Mouse (Mus musculus) embryonic facial prominence, embryonic 14.5 days (tissue): ENCODE results near the gene Greb1. TPM values are rescaled to one million over a fixed set of nuclear protein-coding genes. Genes with fewer than 3 reads are reported as not detected.

Experiments used
- ATAC-seq: fragments of 200-750 bp; cut with Nextera tagmentation; 2 replicates; pipeline ENCODE4 v1.8.0; 2017; ENCODE audit warnings: low read depth, moderate number of reproducible peaks, moderate TSS enrichment
- DNase-seq: peaks from one replicate; pipeline ENCODE4 v3.0.0-alpha.2; 2015; ENCODE audit warnings: low spot score
- H3K27ac ChIP-seq: fragments of 300-500 bp; sonication (generic); replicated peaks from 2 replicates; pipeline ENCODE4 v1.5.1; 2014; ENCODE audit warnings: low read depth, mild to moderate bottlenecking, low read length, moderate library complexity
- H3K27me3 ChIP-seq: fragments of 300-500 bp; sonication (generic); replicated peaks from 2 replicates; pipeline ENCODE4 v1.6.1; 2014; ENCODE audit warnings: low read length; ENCODE audit not compliant: control insufficient read depth, insufficient read depth
- H3K36me3 ChIP-seq: fragments of 300-500 bp; sonication (generic); 2 replicates; pipeline ENCODE4 v1.6.1; 2014; ENCODE audit warnings: low read length, mixed read lengths; ENCODE audit not compliant: control insufficient read depth, insufficient read depth
- H3K4me1 ChIP-seq: fragments of 300-500 bp; sonication (generic); 2 replicates; pipeline ENCODE4 v1.6.1; 2014; ENCODE audit warnings: antibody characterized with exemption, low read length; ENCODE audit not compliant: control insufficient read depth, insufficient read depth
- H3K4me2 ChIP-seq: fragments of 300-500 bp; sonication (generic); 2 replicates; pipeline ENCODE4 v1.6.1; 2014; ENCODE audit warnings: low read depth, mild to moderate bottlenecking, low read length, moderate library complexity, mixed read lengths
- H3K4me3 ChIP-seq: fragments of 300-500 bp; sonication (generic); 2 replicates; pipeline ENCODE4 v1.5.1; 2014; ENCODE audit warnings: low read depth, mild to moderate bottlenecking, low read length
- H3K9ac ChIP-seq: fragments of 300-500 bp; sonication (generic); 2 replicates; pipeline ENCODE4 v1.6.1; 2014; ENCODE audit warnings: low read depth, mild to moderate bottlenecking, low read length, moderate library complexity, mixed read lengths
- H3K9me3 ChIP-seq: fragments of 300-500 bp; sonication (generic); 2 replicates; pipeline ENCODE4 v1.6.1; 2016; ENCODE audit warnings: low read length; ENCODE audit not compliant: control insufficient read depth
- WGBS: fragments of 180-500 bp; shearing (Covaris S2); extraction: QIAGEN DNeasy Blood & Tissue Kit; methylation state at CpG from one replicate; pipeline ENCODE4 v1.1.7; 2014; 5-methylcytosine and 5-hydroxymethylcytosine counted together
- polyA plus RNA-seq: library from polyadenylated mRNA; unstranded; fragments of >200 nt; fragmentation: Nextera tagmentation; extraction: Ambion mirVana; gene quantifications from 2 replicates; pipeline ENCODE4 v1.2.1, GENCODE M21; 2014

Greb1 gene
- polyA plus RNA-seq, 1 experiment from 2014 or later = 1.3 TPM

DNA sequence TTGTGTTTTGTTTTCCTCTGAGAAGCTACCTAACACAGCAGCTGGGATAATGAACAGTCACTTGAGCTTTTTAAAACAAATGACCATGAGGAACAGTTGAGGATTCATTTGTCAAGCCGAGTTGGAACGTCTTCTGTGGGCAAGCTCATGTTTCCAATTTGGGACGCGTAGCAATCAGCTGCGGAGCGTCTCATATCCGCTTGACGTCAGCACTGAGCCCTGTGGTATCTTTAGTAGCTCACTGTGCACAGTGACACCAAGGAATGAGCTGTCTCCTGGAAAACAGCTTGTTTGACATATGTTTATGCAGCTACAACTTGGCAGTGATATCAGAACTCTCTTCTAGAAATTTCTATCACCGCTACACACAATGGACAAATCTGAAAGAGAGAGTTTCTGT lies 35.5 kb upstream of the Greb1 start:
- Histone ChIP-seq H3K9me3 (peaks cover 9% of the 10 kb centered on the region; the same call in 1 of the 2 replicates), H3K36me3 (no peaks in the 10 kb centered on the region), H3K4me3 (no peak overlapping the region), H3K27me3 (no peaks in the 10 kb centered on the region), H3K4me1 (peaks cover 8% of the 10 kb centered on the region; the same call in 1 of the 2 replicates), H3K27ac (no peak overlapping the region; the same call in 1 of the 2 replicates), H3K9ac (no peak overlapping the region), H3K4me2 (peak overlapping the region; percentile 32)
- ATAC-seq (peak; percentile 75; the same call in 1 of the 2 replicates), DNase-seq (peak; percentile 90)
- 22% methylated on average over 9 of the region's 9 CpGs for WGBS

DNA sequence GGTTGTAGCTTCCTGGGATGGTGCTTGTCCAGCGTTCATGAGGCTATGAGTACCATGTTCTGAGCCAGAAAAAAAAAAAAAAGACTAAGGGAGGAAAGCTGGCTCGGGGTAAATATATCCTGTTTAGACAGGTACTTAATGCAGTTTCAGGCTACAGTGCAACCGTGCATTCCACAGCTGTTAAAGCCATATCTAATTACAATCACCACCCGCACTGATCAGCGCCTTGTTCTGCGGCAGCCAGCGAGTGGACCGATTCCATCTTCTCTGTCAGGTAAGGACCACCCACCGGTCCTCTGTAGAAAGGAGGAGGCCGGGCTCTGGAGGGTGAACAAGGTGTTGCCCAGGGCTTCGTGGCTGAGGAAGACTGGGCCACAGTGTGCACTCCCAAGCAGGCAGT lies 34.0 kb upstream of the Greb1 start:
- peak; percentile 64 for DNase-seq
- Histone ChIP-seq H3K4me1 (peaks cover 8% of the 10 kb centered on the region; the same call in 1 of the 2 replicates), H3K9me3 (peaks cover 9% of the 10 kb centered on the region; the same call in 1 of the 2 replicates), H3K27ac (no peak overlapping the region), H3K27me3 (no peaks in the 10 kb centered on the region), H3K36me3 (no peaks in the 10 kb centered on the region), H3K4me3 (no peak overlapping the region), H3K9ac (no peak overlapping the region), H3K4me2 (no peak overlapping the region)
- WGBS = 35% methylated on average over 11 of the region's 11 CpGs
- ATAC-seq = peak; percentile 75; the same call in 1 of the 2 replicates

DNA sequence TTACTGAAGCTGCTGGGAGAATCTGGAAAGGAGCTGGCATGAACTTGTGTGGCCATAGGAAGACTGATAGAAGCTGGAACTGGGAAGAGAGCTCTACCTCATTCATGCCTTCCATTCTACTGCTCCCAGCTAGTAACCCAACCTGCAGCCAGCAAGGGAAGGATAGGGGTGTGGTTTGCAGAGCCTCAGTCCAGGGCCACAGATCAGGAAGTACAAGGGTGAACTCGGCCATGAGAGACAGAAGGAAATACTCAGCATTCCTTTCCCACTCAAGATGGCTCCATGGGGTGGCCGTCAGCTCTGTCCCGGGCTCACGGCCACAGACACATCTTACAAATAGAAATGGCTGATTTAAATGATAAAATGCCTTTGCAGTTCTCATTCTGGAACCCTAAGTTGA lies 30.4 kb upstream of the Greb1 start:
- H3K9me3 ChIP-seq = no peaks in the 10 kb centered on the region
- peaks cover 32% of the 10 kb centered on the region for H3K36me3 ChIP-seq
- no peak overlapping the region for H3K9ac ChIP-seq
- no peak overlapping the region for H3K4me2 ChIP-seq
- ATAC-seq = no peak
- 65% methylated on average over 4 of the region's 4 CpGs for WGBS
- H3K27ac ChIP-seq = no peak overlapping the region
- H3K4me3 ChIP-seq = no peak overlapping the region
- no peaks in the 10 kb centered on the region for H3K27me3 ChIP-seq
- H3K4me1 ChIP-seq = peaks cover 3% of the 10 kb centered on the region; the same call in 1 of the 2 replicates
- no peak for DNase-seq

DNA sequence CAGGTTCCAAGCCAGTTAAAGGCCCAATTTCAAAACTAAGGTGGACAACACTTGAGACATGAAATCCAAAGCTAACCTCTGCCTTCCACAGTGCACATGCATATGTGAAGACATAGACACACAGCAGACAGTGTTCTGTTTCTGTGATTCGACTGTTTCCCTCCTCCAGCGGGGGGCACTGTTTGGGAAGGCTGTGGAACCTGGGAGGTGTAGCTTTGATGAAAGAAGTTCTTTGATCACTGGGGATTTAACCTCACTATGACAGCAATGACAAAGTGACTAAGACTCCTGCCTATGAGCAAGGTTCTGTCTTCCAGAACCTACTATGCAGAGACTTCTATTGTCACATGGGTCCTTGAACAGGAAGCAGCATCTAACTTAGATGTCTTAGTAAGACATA lies 29.1 kb upstream of the Greb1 start:
- H3K4me3 ChIP-seq = no peak overlapping the region
- no peaks in the 10 kb centered on the region for H3K9me3 ChIP-seq
- ATAC-seq (no peak), DNase-seq (no peak)
- H3K27me3 ChIP-seq = no peaks in the 10 kb centered on the region
- peaks cover 45% of the 10 kb centered on the region for H3K36me3 ChIP-seq
- no peak overlapping the region for H3K27ac ChIP-seq
- H3K9ac ChIP-seq = no peak overlapping the region
- 74% methylated on average over 2 of the region's 2 CpGs for WGBS
- no peak overlapping the region for H3K4me2 ChIP-seq
- no peaks in the 10 kb centered on the region for H3K4me1 ChIP-seq

DNA sequence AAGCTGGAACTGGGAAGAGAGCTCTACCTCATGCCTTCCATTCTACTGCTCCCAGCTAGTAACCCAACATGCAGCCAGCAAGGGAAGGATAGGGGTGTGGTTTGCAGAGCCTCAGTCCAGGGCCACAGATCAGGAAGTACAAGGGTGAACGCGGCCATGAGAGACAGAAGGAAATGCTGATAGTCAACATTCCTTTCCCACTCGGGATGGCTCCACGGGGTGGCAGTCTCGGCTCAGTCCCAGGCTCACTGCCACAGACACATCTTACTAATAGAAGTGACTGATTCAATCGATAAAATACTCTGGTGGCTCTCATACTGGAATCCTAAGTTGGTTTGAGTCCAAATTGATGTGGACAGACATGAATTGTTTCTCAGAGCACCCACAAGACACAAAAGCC lies 27.8 kb upstream of the Greb1 start:
- H3K27ac ChIP-seq = no peak overlapping the region
- H3K27me3 ChIP-seq = no peaks in the 10 kb centered on the region
- no peak overlapping the region for H3K4me3 ChIP-seq
- H3K36me3 ChIP-seq = peaks cover 58% of the 10 kb centered on the region
- no peak overlapping the region for H3K9ac ChIP-seq
- ATAC-seq = no peak; the same call in 1 of the 2 replicates
- H3K4me2 ChIP-seq = no peak overlapping the region
- H3K9me3 ChIP-seq = no peaks in the 10 kb centered on the region
- no peak for DNase-seq
- H3K4me1 ChIP-seq = no peaks in the 10 kb centered on the region
- WGBS = 72% methylated on average over 6 of the region's 6 CpGs

DNA sequence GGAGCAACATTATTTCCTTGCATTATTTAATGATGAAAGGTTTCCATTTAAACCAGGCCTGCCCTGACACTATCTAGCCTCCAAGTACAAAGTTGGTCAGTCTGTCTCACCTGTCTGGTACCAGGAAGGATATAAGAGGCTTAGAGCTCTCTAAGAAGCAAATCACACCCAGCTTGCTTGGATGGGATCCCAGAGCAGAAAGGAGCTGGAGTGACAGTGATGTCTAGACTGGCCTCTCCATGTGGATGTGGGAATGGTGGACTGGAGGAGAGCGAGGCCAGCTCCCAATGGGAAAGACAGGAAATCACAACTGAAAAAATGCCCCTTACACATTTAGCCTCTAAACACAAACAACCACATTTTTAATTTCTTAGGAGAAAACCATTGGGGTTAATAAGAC lies 23.0 kb upstream of the Greb1 start:
- H3K4me2 ChIP-seq = no peak overlapping the region
- H3K4me3 ChIP-seq = no peak overlapping the region
- no peak overlapping the region for H3K9ac ChIP-seq
- 74% methylated on average over 1 of the region's 1 CpGs for WGBS
- H3K4me1 ChIP-seq = no peaks in the 10 kb centered on the region
- no peaks in the 10 kb centered on the region for H3K27me3 ChIP-seq
- ATAC-seq (no peak), DNase-seq (no peak)
- peaks cover 91% of the 10 kb centered on the region for H3K36me3 ChIP-seq
- H3K27ac ChIP-seq = no peak overlapping the region
- no peaks in the 10 kb centered on the region for H3K9me3 ChIP-seq

DNA sequence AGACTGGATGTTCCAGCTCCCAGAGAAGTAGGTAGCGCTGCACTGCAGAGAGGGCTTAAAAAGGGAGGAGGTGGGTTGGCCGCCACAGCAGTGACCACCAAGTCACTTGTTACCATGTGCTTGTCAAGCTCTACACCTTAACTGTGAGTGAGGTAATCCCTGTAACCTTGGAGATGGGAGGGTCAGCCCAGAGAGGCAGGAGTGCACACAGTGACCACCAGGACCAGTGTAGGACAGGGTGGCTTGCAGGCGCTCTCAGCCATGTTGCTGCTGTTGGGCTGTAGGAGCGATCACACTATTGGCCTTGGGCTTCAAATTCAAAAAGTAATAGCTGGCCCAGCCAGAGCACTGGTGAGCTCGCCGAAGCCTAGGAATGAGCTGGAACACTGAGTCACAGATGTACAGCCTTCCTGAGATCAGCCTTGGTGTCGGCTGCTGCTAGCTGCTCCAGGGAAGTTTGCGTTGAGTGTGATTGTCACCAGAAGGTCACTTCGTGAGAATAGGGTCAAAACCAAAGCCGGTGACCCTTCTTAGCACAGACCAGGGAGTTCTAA lies 21.6 kb upstream of the Greb1 start:
- Histone ChIP-seq H3K36me3 (peaks cover 89% of the 10 kb centered on the region), H3K4me3 (no peak overlapping the region), H3K9ac (no peak overlapping the region), H3K4me2 (no peak overlapping the region), H3K4me1 (no peaks in the 10 kb centered on the region), H3K27ac (no peak overlapping the region), H3K9me3 (no peaks in the 10 kb centered on the region), H3K27me3 (no peaks in the 10 kb centered on the region)
- 94% methylated on average over 10 of the region's 10 CpGs for WGBS
- DNase-seq (no peak), ATAC-seq (no peak)

DNA sequence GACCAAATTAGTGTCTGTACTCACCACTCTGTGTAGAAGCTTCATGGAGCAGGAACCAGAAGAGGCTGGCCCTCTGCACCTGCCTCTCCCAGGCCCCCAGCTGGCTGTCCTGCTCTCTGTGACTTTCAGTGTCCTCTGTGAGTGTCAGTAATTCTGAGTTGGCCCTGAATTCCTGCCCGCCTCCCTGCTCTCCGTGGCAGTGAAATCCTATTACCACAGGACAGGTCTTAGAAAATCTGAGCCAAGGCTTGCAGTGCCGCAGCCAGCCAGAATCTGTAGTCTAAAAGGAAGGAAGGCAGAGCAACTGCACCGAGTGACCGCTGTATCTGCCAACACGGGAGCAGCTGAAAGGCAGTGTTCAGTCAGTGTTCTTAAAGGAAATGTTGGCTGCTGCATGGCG lies 20.1 kb upstream of the Greb1 start:
- Histone ChIP-seq H3K9ac (no peak overlapping the region), H3K4me1 (no peaks in the 10 kb centered on the region), H3K27me3 (no peaks in the 10 kb centered on the region), H3K4me3 (no peak overlapping the region), H3K36me3 (peaks cover 92% of the 10 kb centered on the region), H3K4me2 (no peak overlapping the region), H3K27ac (no peak overlapping the region), H3K9me3 (no peaks in the 10 kb centered on the region)
- DNase-seq = no peak
- WGBS = 91% methylated on average over 7 of the region's 7 CpGs
- no peak for ATAC-seq

DNA sequence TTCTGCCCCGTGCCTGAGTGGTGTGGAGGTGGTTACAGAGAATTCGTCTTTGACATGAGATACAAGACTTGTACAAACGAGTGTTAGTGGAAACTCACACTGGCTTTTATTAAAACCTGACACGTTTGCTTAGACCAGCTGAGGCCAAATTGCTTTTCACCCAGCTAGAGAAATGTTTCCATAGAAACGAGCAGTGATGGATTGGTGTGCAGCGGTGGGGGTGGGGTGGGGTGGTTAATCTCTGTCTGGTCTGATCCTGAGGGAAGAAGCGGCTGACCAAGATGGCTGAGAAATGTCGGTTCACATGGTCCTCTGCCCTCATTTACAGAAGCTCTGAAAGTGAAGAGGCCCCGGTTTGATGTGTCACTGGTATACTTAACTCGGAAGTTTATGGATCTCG lies 17.8 kb upstream of the Greb1 start:
- DNase-seq = no peak
- H3K4me2 ChIP-seq = no peak overlapping the region
- H3K9me3 ChIP-seq = no peaks in the 10 kb centered on the region
- peaks cover 83% of the 10 kb centered on the region for H3K36me3 ChIP-seq
- no peak for ATAC-seq
- no peak overlapping the region for H3K4me3 ChIP-seq
- no peak overlapping the region for H3K9ac ChIP-seq
- 54% methylated on average over 11 of the region's 11 CpGs for WGBS
- no peak overlapping the region for H3K27ac ChIP-seq
- H3K27me3 ChIP-seq = no peaks in the 10 kb centered on the region
- no peaks in the 10 kb centered on the region for H3K4me1 ChIP-seq
